Mouse (Mus musculus) neural tube, embryonic 14.5 days (tissue): Measurements from ENCODE around the gene Noxo1. TPM values are rescaled to one million over a fixed set of nuclear protein-coding genes. Genes with fewer than 3 reads are reported as not detected.

Source experiments
- ATAC-seq: fragments of 200-750 bp; cut with Nextera tagmentation; 2 replicates; pipeline ENCODE4 v1.8.0; 2017; ENCODE audit warnings: low read depth, mild to moderate bottlenecking, moderate TSS enrichment, moderate library complexity
- H3K27ac ChIP-seq: fragments of 300-500 bp; sonication (generic); 2 replicates; pipeline ENCODE4 v1.5.1; 2014; ENCODE audit warnings: low read depth, mild to moderate bottlenecking, control low read depth, low read length, moderate library complexity, mixed read lengths
- H3K27me3 ChIP-seq: fragments of 300-500 bp; sonication (generic); 2 replicates; pipeline ENCODE4 v1.6.1; 2014; ENCODE audit warnings: low read length; ENCODE audit not compliant: control insufficient read depth, insufficient read depth
- H3K36me3 ChIP-seq: fragments of 300-500 bp; sonication (generic); 2 replicates; pipeline ENCODE4 v1.6.1; 2014; ENCODE audit warnings: low read length, mixed read lengths; ENCODE audit not compliant: control insufficient read depth, insufficient read depth
- H3K4me1 ChIP-seq: fragments of 300-500 bp; sonication (generic); 2 replicates; pipeline ENCODE4 v1.6.1; 2014; ENCODE audit warnings: low read length; ENCODE audit not compliant: control insufficient read depth, insufficient read depth
- H3K4me2 ChIP-seq: fragments of 300-500 bp; sonication (generic); 2 replicates; pipeline ENCODE4 v1.6.1; 2014; ENCODE audit warnings: mild to moderate bottlenecking, low read depth, low read length, control low read depth
- H3K4me3 ChIP-seq: fragments of 300-500 bp; sonication (generic); 2 replicates; pipeline ENCODE4 v1.5.1; 2014; ENCODE audit warnings: low read depth, low read length, control low read depth, mixed read lengths
- H3K9ac ChIP-seq: fragments of 300-500 bp; sonication (generic); replicated peaks from 2 replicates; pipeline ENCODE4 v1.6.1; 2014; ENCODE audit warnings: low read depth, mild to moderate bottlenecking, control low read depth, low read length, mixed read lengths
- H3K9me3 ChIP-seq: fragments of 300-500 bp; sonication (generic); 2 replicates; pipeline ENCODE4 v1.6.1; 2016; ENCODE audit warnings: low read length; ENCODE audit not compliant: control insufficient read depth
- WGBS: fragments of 180-500 bp; shearing (Covaris S2); extraction: QIAGEN DNeasy Blood & Tissue Kit; methylation state at CpG from one replicate; pipeline ENCODE4 v1.1.7; 2014; 5-methylcytosine and 5-hydroxymethylcytosine counted together
- polyA plus RNA-seq: library from polyadenylated mRNA; unstranded; fragments of >200 nt; fragmentation: Nextera tagmentation; extraction: Ambion mirVana; gene quantifications from 2 replicates; pipeline ENCODE4 v1.2.1, GENCODE M21; 2014

Gene Noxo1
- polyA plus RNA-seq, 1 experiment from 2014 or later: 1.3 TPM

DNA sequence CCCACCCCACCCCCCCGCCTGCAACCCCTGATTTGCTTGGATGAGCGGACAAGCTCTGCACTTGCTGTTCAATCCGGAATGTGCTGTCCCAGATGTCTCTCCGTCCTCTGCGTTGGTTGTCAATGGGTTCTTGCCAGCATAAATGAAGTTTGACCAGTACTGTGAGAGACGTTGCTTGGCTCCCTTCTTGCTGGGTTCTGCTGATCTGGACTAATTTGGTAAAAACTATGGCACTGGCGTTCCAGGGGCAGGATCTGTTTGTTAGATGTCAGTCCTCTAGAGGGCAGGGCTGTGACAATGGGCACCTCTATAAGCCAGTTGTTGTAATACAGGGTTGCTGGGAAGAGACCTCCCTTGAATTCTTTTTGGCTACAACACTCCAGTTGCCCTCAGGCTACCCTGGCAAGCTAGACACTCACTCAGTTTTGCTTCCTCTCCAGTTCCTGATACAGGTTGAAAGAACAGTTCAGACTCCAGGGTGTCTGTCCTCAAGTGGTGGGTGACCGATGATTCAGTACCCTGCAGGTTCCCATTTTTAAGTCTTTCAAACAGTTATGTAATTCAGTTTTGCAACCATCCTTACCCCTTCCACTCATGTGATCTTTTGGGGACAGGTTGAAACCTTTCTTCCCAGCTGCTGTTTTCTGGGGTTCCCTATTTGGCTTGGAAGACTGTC, 41.2 kb downstream of the Noxo1 start:
- Histone ChIP-seq H3K4me1 (peaks cover 5% of the 10 kb centered on the region; the same call in 1 of the 2 replicates), H3K4me3 (peak overlapping the region; percentile 41), H3K4me2 (peak overlapping the region; percentile 47), H3K36me3 (no peaks in the 10 kb centered on the region), H3K27ac (no peak overlapping the region), H3K9me3 (no peaks in the 10 kb centered on the region), H3K9ac (no peak overlapping the region), H3K27me3 (no peaks in the 10 kb centered on the region)
- no peak for ATAC-seq
- 25% methylated on average over 8 of the region's 8 CpGs for WGBS

DNA sequence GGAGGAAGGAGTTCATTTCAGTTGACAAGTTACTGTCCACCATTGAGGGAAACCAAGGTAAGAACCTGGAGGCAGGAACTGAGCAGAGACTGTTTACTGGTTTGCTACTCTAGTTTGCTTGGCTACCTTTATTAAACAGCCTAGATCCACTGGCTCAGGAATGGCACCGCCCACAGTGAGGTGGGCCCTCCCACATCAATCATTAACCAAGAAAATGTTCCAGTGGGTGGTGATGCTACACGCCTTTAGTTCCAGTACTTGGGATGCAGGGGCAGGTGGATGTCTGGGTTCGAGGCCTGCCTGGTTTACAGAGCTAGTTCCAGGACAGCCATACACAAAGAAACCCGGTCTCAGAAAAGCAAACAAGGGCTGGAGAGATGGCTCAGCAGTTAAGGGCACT, 42.2 kb downstream of the Noxo1 start:
- Histone ChIP-seq H3K36me3 (no peaks in the 10 kb centered on the region), H3K27me3 (no peaks in the 10 kb centered on the region), H3K4me2 (no peak overlapping the region), H3K9ac (no peak overlapping the region), H3K4me1 (peaks cover 5% of the 10 kb centered on the region; the same call in 1 of the 2 replicates), H3K27ac (no peak overlapping the region), H3K9me3 (no peaks in the 10 kb centered on the region), H3K4me3 (no peak overlapping the region)
- WGBS: 85% methylated on average over 4 of the region's 4 CpGs
- no peak for ATAC-seq

DNA sequence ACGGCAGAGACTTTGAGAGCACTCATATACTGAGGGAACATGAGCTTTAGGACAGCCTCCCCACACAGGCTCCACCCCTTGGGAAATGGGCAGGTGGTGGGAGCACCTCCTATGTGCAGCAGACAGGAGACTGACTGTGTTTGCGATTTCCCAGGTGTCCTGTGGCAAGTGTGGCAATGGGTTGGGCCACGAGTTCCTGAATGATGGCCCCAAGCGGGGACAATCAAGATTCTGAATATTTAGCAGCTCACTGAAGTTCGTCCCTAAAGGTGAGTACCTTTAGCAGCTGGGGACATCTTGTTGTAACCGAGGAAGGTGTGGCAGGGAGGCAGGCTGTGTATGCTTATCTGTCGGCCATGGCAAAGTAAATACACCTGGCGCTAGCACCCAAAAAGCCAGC, 43.9 kb downstream of the Noxo1 start:
- Histone ChIP-seq H3K27me3 (no peaks in the 10 kb centered on the region), H3K4me3 (no peak overlapping the region), H3K9ac (no peak overlapping the region), H3K9me3 (no peaks in the 10 kb centered on the region), H3K36me3 (no peaks in the 10 kb centered on the region), H3K4me2 (no peak overlapping the region), H3K27ac (no peak overlapping the region), H3K4me1 (peaks cover 5% of the 10 kb centered on the region; the same call in 1 of the 2 replicates)
- no peak for ATAC-seq
- WGBS: 83% methylated on average over 8 of the region's 8 CpGs

DNA sequence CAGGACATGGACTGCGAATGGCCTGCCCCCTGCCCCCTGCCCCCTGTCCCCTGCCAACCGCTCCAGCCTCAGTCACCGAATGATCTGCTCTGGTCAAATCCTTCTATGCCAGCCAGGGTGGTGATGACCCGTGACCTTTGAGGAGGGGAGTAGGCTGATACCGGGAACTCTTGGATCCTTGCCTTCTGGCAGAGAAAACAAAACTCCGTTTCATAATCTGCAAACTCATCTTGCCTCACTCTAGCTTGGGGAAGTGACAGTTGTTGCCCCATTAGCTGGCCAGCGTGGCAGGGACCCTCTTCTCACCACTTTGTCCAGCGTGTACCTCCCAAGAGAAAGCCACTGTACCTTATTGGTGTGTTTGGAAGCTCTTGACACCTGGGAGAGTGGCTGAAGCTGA, 46.3 kb downstream of the Noxo1 start:
- whole genome bisulfite sequencing: 82% methylated on average over 8 of the region's 8 CpGs
- Histone ChIP-seq H3K9me3 (no peaks in the 10 kb centered on the region), H3K27me3 (no peaks in the 10 kb centered on the region), H3K4me2 (no peak overlapping the region), H3K4me1 (no peaks in the 10 kb centered on the region), H3K9ac (no peak overlapping the region), H3K36me3 (no peaks in the 10 kb centered on the region), H3K27ac (no peak overlapping the region), H3K4me3 (no peak overlapping the region)
- ATAC-seq: no peak

DNA sequence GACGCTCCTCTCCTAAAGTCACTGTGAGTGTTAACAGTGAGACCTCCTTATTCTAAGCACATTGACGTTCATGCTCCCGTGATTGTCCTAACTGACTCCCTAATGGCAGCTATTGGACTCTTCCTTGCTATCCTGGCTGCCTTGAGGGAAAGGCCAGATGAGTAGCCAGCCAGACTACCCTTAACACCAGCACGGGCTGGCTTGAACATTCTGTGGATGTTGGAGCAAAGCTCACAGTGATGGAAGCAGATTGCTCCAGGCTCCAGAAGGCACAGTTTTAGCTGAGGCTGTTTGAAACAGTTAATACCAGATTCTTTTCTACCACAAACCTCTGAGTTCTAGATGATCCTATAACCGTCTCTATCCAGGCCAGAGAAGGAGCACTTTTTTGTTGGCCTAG, 47.9 kb downstream of the Noxo1 start:
- H3K9ac ChIP-seq: no peak overlapping the region
- H3K9me3 ChIP-seq: no peaks in the 10 kb centered on the region
- H3K27me3 ChIP-seq: no peaks in the 10 kb centered on the region
- no peak overlapping the region for H3K27ac ChIP-seq
- H3K4me1 ChIP-seq: no peaks in the 10 kb centered on the region
- WGBS: 72% methylated on average over 5 of the region's 5 CpGs
- no peak for ATAC-seq
- H3K4me3 ChIP-seq: no peak overlapping the region
- H3K4me2 ChIP-seq: no peak overlapping the region
- no peaks in the 10 kb centered on the region for H3K36me3 ChIP-seq

DNA sequence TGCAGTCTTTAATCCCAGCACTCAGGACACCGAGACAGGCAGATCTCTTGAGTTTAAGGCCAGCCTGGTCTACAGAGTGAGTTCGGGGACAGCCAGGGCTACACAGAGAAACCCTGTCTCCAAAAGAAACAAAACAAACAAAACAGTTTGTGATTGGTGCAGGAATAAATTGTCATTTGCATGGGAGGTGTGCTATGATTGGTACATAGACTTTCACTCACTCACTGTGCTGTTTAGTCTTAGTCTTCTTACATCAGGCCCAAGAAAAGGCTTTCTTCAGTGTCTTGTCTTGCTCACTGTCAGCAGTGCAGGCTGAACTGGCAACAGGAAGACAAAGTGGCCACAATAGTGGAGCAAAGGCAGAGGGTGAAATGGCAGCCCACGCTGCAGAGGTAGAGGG, 48.3 kb downstream of the Noxo1 start:
- Histone ChIP-seq H3K27me3 (no peaks in the 10 kb centered on the region), H3K9me3 (no peaks in the 10 kb centered on the region), H3K4me1 (no peaks in the 10 kb centered on the region), H3K36me3 (no peaks in the 10 kb centered on the region), H3K27ac (no peak overlapping the region), H3K4me3 (no peak overlapping the region), H3K4me2 (no peak overlapping the region), H3K9ac (no peak overlapping the region)
- 78% methylated on average over 3 of the region's 3 CpGs for WGBS
- no peak for ATAC-seq

DNA sequence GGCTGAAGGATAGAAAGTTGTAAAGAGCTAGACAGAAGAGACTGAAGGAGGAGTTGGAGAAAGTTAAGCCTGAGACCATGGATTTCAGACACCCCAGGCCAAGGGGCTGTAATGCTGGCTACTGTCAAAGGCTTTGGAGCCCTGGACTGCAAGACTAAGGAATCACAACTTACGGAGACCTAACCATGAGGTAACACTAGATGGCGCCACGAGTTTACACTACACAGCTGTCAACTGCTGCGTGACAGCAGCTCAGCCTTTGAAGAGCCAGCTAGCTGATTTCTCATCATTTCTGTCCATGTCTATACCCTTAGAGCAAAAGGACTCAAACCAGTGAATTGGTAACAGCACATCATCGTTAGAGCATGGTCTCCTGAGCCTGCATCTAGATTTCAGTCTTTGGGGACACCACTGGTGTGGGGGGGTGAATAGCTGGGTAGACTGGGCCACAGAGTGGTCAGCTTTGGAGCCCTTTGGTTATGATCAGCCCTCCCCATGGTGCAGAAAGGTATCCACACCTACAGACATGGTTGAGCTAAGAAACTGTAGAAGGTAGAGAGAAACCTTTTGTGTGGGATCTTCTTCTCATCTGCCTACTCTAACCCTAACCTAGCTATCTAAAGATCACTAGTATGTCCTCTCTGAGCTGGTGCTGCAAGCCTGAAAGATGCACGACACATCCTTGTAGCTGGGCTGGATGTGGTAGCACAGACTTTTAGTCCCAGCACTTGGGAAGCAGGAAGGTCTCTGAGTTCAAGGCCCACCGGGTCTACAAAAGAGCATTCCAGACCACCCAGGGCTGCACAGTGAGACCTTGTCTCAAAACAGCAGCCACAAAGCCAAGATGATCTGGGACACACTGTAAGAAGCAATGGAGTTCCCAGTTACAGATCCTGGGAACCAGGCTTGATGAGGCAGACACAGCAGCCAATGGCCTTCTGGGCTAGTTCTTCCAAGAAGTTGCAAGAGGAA, 49.8 kb downstream of the Noxo1 start:
- Histone ChIP-seq H3K4me3 (no peak overlapping the region), H3K27ac (no peak overlapping the region), H3K27me3 (peaks cover 10% of the 10 kb centered on the region), H3K9me3 (no peaks in the 10 kb centered on the region), H3K4me2 (no peak overlapping the region), H3K36me3 (no peaks in the 10 kb centered on the region), H3K9ac (no peak overlapping the region), H3K4me1 (no peaks in the 10 kb centered on the region)
- peak; percentile 90 for ATAC-seq
- 18% methylated on average over 7 of the region's 7 CpGs for WGBS

DNA sequence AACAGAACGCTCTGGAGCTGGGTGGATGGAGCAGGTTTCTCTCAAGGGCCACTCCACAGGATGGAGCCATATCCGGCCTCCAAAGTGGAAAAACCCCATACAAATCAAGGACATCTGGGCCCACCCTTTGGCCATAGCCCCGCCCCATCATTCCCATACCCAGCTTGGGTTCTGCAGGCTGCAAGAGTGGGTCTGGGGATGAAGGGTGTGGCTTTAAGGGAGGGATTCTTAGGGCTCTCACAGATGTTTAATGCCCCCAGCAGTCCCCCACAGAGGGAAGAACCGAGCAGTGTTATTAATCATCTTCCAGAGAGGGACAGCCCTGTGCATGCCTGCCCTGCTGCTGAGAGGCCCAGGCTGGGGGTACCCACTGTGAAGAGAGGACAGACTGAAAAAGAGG, 51.0 kb downstream of the Noxo1 start:
- Histone ChIP-seq H3K4me1 (no peaks in the 10 kb centered on the region), H3K9ac (0 out of 2 replicates have a peak overlapping the region, but pooled peaks have one; percentile 16), H3K4me3 (no peak overlapping the region), H3K4me2 (no peak overlapping the region), H3K27ac (no peak overlapping the region), H3K27me3 (peaks cover 19% of the 10 kb centered on the region), H3K36me3 (no peaks in the 10 kb centered on the region), H3K9me3 (no peaks in the 10 kb centered on the region)
- ATAC-seq: no peak
- WGBS: 41% methylated on average over 4 of the region's 4 CpGs
